Mouse (Mus musculus): ENCODE data around the gene Gm4881.

The Gm4881 gene

GRCm38 (mm10) chr7:24944257-24944950 lies at the start of gene Gm4881:
Gene Gm4881 (minus strand): TSS chr7:24944494.
- DNase-seq, result no peak

- no peak for DNase-seq
Observed at GRCm38 (mm10) chr7:24993081-24993480, 48.8 kb upstream of the Gm4881 start.

GRCm38 (mm10) chr7:24990478-24990877 lies 46.2 kb upstream of the Gm4881 start:
- DNase-seq, result no peak

GRCm38 (mm10) chr7:24987941-24988340 lies 43.6 kb upstream of the Gm4881 start:
- DNase-seq, result no peak

GRCm38 (mm10) chr7:24985799-24986198 lies 41.5 kb upstream of the Gm4881 start:
- DNase-seq, result no peak

- no peak for DNase-seq
Observed at GRCm38 (mm10) chr7:24984307-24984706, 40.0 kb upstream of the Gm4881 start.

- no peak for DNase-seq
Observed at GRCm38 (mm10) chr7:24983396-24983795, 39.1 kb upstream of the Gm4881 start.

- no peak for DNase-seq
Observed at GRCm38 (mm10) chr7:24980439-24980838, 36.1 kb upstream of the Gm4881 start.

GRCm38 (mm10) chr7:24978781-24979180 lies 34.5 kb upstream of the Gm4881 start:
- DNase-seq, result no peak

GRCm38 (mm10) chr7:24974893-24975595 lies 30.8 kb upstream of the Gm4881 start:
- peak; percentile 73 for DNase-seq

GRCm38 (mm10) chr7:24973902-24974301 lies 29.6 kb upstream of the Gm4881 start:
- peak; percentile 67 for DNase-seq

GRCm38 (mm10) chr7:24973208-24973607 lies 28.9 kb upstream of the Gm4881 start:
- peak; percentile 71 for DNase-seq

GRCm38 (mm10) chr7:24971972-24972893 lies 27.9 kb upstream of the Gm4881 start, which contains the start of gene Rabac1:
Gene Rabac1 (minus strand): TSS chr7:24972754.
- peak; percentile 97 for DNase-seq

- DNase-seq, result peak; percentile 71
Observed at GRCm38 (mm10) chr7:24971261-24971971, 27.1 kb upstream of the Gm4881 start.

- DNase-seq, result peak; percentile 65
Observed at GRCm38 (mm10) chr7:24970341-24970740, 26.0 kb upstream of the Gm4881 start.

- DNase-seq, result peak; percentile 91
Observed at GRCm38 (mm10) chr7:24969805-24970204, 25.5 kb upstream of the Gm4881 start.

- no peak for DNase-seq
Observed at GRCm38 (mm10) chr7:24968463-24968862, 24.2 kb upstream of the Gm4881 start.

- DNase-seq, result no peak
Observed at GRCm38 (mm10) chr7:24967966-24968365, 23.7 kb upstream of the Gm4881 start.

GRCm38 (mm10) chr7:24964897-24965535 lies 20.7 kb upstream of the Gm4881 start:
- peak; percentile 93 for DNase-seq

GRCm38 (mm10) chr7:24964288-24964687 lies 20.0 kb upstream of the Gm4881 start:
- no peak for DNase-seq

GRCm38 (mm10) chr7:24955226-24955625 lies 10.9 kb upstream of the Gm4881 start:
- no peak for DNase-seq

- no peak for DNase-seq
Observed at GRCm38 (mm10) chr7:24954450-24954849, 10.2 kb upstream of the Gm4881 start.
